Mouse (Mus musculus): ENCODE measurements around the gene Mfap2. TPM values are rescaled to one million over a fixed set of nuclear protein-coding genes. Genes with fewer than 3 reads are reported as not detected.

The Mfap2 gene
- polyA plus RNA-seq, 1 experiment from 2014 or later, result 17.5 TPM

GRCm38 (mm10) chr4:141030541-141031206, 20.5 kb downstream of the Mfap2 start:
- Histone ChIP-seq H3K27me3 (no peaks in the 10 kb centered on the region), H3K9ac (no peak overlapping the region), H3K4me1 (replicated peaks) (peaks cover 22% of the 10 kb centered on the region; the same call in 1 of the 2 replicates), H3K9me3 (replicated peaks) (no peaks in the 10 kb centered on the region), H3K4me3 (replicated peaks) (no peak overlapping the region), H3K36me3 (replicated peaks) (no peaks in the 10 kb centered on the region), H3K27ac (replicated peaks) (no peak overlapping the region), H3K4me2 (no peak overlapping the region)
- WGBS (ENCODE audit: insufficient replicate concordance), result 78% methylated on average over 18 of the region's 18 CpGs
- ATAC-seq (ENCODE audit: insufficient read depth), result no peak

- WGBS (ENCODE audit: insufficient replicate concordance), result 5% methylated on average over 6 of the region's 6 CpGs
- Histone ChIP-seq H3K4me3 (replicated peaks) (no peak overlapping the region), H3K36me3 (replicated peaks) (no peaks in the 10 kb centered on the region), H3K9me3 (replicated peaks) (no peaks in the 10 kb centered on the region), H3K4me2 (no peak overlapping the region), H3K27ac (replicated peaks) (no peak overlapping the region), H3K9ac (no peak overlapping the region), H3K4me1 (replicated peaks) (peaks cover 22% of the 10 kb centered on the region; the same call in 1 of the 2 replicates), H3K27me3 (no peaks in the 10 kb centered on the region)
- ATAC-seq (ENCODE audit: insufficient read depth), result no peak
Measured at GRCm38 (mm10) chr4:141031733-141032132, 21.5 kb downstream of the Mfap2 start.

GRCm38 (mm10) chr4:141033606-141034549, 23.7 kb downstream of the Mfap2 start:
- Histone ChIP-seq H3K4me3 (replicated peaks) (no peak overlapping the region), H3K9ac (no peak overlapping the region), H3K4me2 (no peak overlapping the region), H3K27ac (replicated peaks) (no peak overlapping the region), H3K36me3 (replicated peaks) (no peaks in the 10 kb centered on the region), H3K27me3 (no peaks in the 10 kb centered on the region), H3K9me3 (replicated peaks) (no peaks in the 10 kb centered on the region), H3K4me1 (replicated peaks) (peaks cover 22% of the 10 kb centered on the region; the same call in 1 of the 2 replicates)
- 72% methylated on average over 27 of the region's 27 CpGs for WGBS (ENCODE audit: insufficient replicate concordance)
- no peak for ATAC-seq (ENCODE audit: insufficient read depth)

GRCm38 (mm10) chr4:141041117-141041516, 30.9 kb downstream of the Mfap2 start:
- H3K4me3 ChIP-seq (replicated peaks), result no peak overlapping the region
- no peaks in the 10 kb centered on the region for H3K27me3 ChIP-seq
- H3K9me3 ChIP-seq (replicated peaks), result no peaks in the 10 kb centered on the region
- WGBS (ENCODE audit: insufficient replicate concordance), result 54% methylated on average over 12 of the region's 12 CpGs
- peaks cover 4% of the 10 kb centered on the region; the same call in 1 of the 2 replicates for H3K4me1 ChIP-seq (replicated peaks)
- no peak overlapping the region for H3K27ac ChIP-seq (replicated peaks)
- peak; percentile 9; the same call in 1 of the 2 replicates for ATAC-seq (ENCODE audit: insufficient read depth)
- no peaks in the 10 kb centered on the region for H3K36me3 ChIP-seq (replicated peaks)
- no peak overlapping the region for H3K9ac ChIP-seq
- no peak overlapping the region for H3K4me2 ChIP-seq

- H3K27ac ChIP-seq (replicated peaks), result no peak overlapping the region
- no peaks in the 10 kb centered on the region for H3K9me3 ChIP-seq (replicated peaks)
- H3K4me2 ChIP-seq, result no peak overlapping the region
- WGBS (ENCODE audit: insufficient replicate concordance), result 21% methylated on average over 8 of the region's 8 CpGs
- H3K9ac ChIP-seq, result no peak overlapping the region
- H3K4me3 ChIP-seq (replicated peaks), result no peak overlapping the region
- peaks cover 4% of the 10 kb centered on the region; the same call in 1 of the 2 replicates for H3K4me1 ChIP-seq (replicated peaks)
- H3K36me3 ChIP-seq (replicated peaks), result no peaks in the 10 kb centered on the region
- no peak for ATAC-seq (ENCODE audit: insufficient read depth)
- no peaks in the 10 kb centered on the region for H3K27me3 ChIP-seq
Measured at GRCm38 (mm10) chr4:141044816-141045215, 34.6 kb downstream of the Mfap2 start.

GRCm38 (mm10) chr4:141048810-141049475, 38.7 kb downstream of the Mfap2 start:
- ATAC-seq (ENCODE audit: insufficient read depth), result no peak
- 72% methylated on average over 17 of the region's 17 CpGs for WGBS (ENCODE audit: insufficient replicate concordance)
- Histone ChIP-seq H3K27ac (replicated peaks) (no peak overlapping the region), H3K9ac (no peak overlapping the region), H3K27me3 (no peaks in the 10 kb centered on the region), H3K4me1 (replicated peaks) (peaks cover 6% of the 10 kb centered on the region; the same call in 1 of the 2 replicates), H3K4me2 (no peak overlapping the region), H3K4me3 (replicated peaks) (no peak overlapping the region), H3K9me3 (replicated peaks) (no peaks in the 10 kb centered on the region), H3K36me3 (replicated peaks) (no peaks in the 10 kb centered on the region)

GRCm38 (mm10) chr4:141049476-141049835, 39.2 kb downstream of the Mfap2 start:
- Histone ChIP-seq H3K27me3 (no peaks in the 10 kb centered on the region), H3K36me3 (replicated peaks) (no peaks in the 10 kb centered on the region), H3K9ac (no peak overlapping the region), H3K9me3 (replicated peaks) (no peaks in the 10 kb centered on the region), H3K27ac (replicated peaks) (no peak overlapping the region), H3K4me2 (no peak overlapping the region), H3K4me1 (replicated peaks) (peaks cover 7% of the 10 kb centered on the region; the same call in 1 of the 2 replicates), H3K4me3 (replicated peaks) (no peak overlapping the region)
- no peak for ATAC-seq (ENCODE audit: insufficient read depth)
- 58% methylated on average over 4 of the region's 4 CpGs for WGBS (ENCODE audit: insufficient replicate concordance)

GRCm38 (mm10) chr4:141052442-141052841, 42.2 kb downstream of the Mfap2 start:
- 80% methylated on average over 12 of the region's 12 CpGs for WGBS (ENCODE audit: insufficient replicate concordance)
- ATAC-seq (ENCODE audit: insufficient read depth), result no peak
- no peak overlapping the region for H3K27ac ChIP-seq (replicated peaks)
- H3K4me3 ChIP-seq (replicated peaks), result no peak overlapping the region
- no peaks in the 10 kb centered on the region for H3K27me3 ChIP-seq
- H3K4me2 ChIP-seq, result no peak overlapping the region
- H3K9ac ChIP-seq, result no peak overlapping the region
- peaks cover 7% of the 10 kb centered on the region; the same call in 1 of the 2 replicates for H3K4me1 ChIP-seq (replicated peaks)
- no peaks in the 10 kb centered on the region for H3K36me3 ChIP-seq (replicated peaks)
- H3K9me3 ChIP-seq (replicated peaks), result no peaks in the 10 kb centered on the region

GRCm38 (mm10) chr4:141053138-141053537, 42.9 kb downstream of the Mfap2 start:
- Histone ChIP-seq H3K4me2 (no peak overlapping the region), H3K36me3 (replicated peaks) (no peaks in the 10 kb centered on the region), H3K4me3 (replicated peaks) (no peak overlapping the region), H3K4me1 (replicated peaks) (peaks cover 7% of the 10 kb centered on the region; the same call in 1 of the 2 replicates), H3K9me3 (replicated peaks) (no peaks in the 10 kb centered on the region), H3K9ac (no peak overlapping the region), H3K27me3 (no peaks in the 10 kb centered on the region), H3K27ac (replicated peaks) (no peak overlapping the region)
- ATAC-seq (ENCODE audit: insufficient read depth), result no peak
- WGBS (ENCODE audit: insufficient replicate concordance), result 59% methylated on average over 8 of the region's 8 CpGs

- no peaks in the 10 kb centered on the region for H3K27me3 ChIP-seq
- H3K9ac ChIP-seq, result no peak overlapping the region
- WGBS (ENCODE audit: insufficient replicate concordance), result 58% methylated on average over 17 of the region's 17 CpGs
- H3K4me2 ChIP-seq, result no peak overlapping the region
- no peak for ATAC-seq (ENCODE audit: insufficient read depth)
- H3K4me3 ChIP-seq (replicated peaks), result no peak overlapping the region
- H3K27ac ChIP-seq (replicated peaks), result no peak overlapping the region
- H3K4me1 ChIP-seq (replicated peaks), result peaks cover 7% of the 10 kb centered on the region; the same call in 1 of the 2 replicates
- H3K36me3 ChIP-seq (replicated peaks), result no peaks in the 10 kb centered on the region
- H3K9me3 ChIP-seq (replicated peaks), result no peaks in the 10 kb centered on the region
Measured at GRCm38 (mm10) chr4:141053568-141054161, 43.4 kb downstream of the Mfap2 start.

Data from liver, embryonic 15.5 days (tissue).